Mouse (Mus musculus): ENCODE results near the gene Slc27a1. TPM values are rescaled to one million over a fixed set of nuclear protein-coding genes. Genes with fewer than 3 reads are reported as not detected.
"Not testable (repeated sequence)": the region's sequence is repeated elsewhere in the genome, so short reads cannot be mapped to it uniquely, and the experiment has no call there.

Gene Slc27a1
- total RNA-seq (2021): 10 to 100 TPM; 39.7 to 41.1 TPM
- long read RNA-seq, experiment 1, transcript Slc27a1-207 (13 exons, 2,730 nt): major isoform, 8 of 77 reads
- long read RNA-seq, experiment 1, partial matches to known transcripts: 21 of 77 reads
- long read RNA-seq, experiment 1, other reads (novel, unspliced or antisense): 46 of 77 reads
- long read RNA-seq, experiment 2, transcript Slc27a1-207 (13 exons, 2,730 nt): major isoform, 8 of 53 reads
- long read RNA-seq, experiment 2, partial matches to known transcripts: 19 of 53 reads
- long read RNA-seq, experiment 2, other reads (novel, unspliced or antisense): 24 of 53 reads

DNA sequence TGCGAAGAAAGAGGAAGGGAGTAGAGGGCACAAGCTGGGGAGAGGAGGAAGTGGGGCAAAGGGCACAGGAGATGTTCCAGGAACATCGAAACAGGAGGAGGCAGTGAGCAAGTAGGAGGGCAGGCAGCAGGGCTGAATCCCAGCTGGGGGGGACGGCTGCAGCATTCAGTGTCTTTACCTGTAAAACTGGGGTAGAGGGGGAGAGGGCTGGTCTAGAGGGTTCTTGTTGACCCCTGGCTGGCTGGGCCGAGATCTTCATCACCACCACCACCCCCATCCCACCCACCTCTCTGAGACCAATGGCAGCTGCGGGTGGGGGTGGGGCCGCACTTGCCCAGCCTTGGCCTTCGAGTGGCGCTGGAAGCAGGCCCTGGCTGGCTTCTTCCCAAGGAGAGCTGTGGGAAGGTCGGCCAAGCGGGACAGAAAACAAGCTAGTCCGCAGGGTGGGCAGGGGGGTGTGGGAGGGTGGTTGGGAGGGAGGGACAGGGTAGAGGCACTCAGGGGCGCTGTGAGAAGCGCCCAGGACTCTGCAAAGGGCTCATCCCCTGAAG is at the start of gene Slc27a1:
Gene Slc27a1, plus strand, starts transcription at position 496 of the 551 bp plus-strand sequence.
- DNase-seq: peak; percentile 81

GRCm38 (mm10) chr8:71519037-71519825 is 49.5 kb upstream of the Slc27a1 start:
- peak; percentile 66 for DNase-seq

DNA sequence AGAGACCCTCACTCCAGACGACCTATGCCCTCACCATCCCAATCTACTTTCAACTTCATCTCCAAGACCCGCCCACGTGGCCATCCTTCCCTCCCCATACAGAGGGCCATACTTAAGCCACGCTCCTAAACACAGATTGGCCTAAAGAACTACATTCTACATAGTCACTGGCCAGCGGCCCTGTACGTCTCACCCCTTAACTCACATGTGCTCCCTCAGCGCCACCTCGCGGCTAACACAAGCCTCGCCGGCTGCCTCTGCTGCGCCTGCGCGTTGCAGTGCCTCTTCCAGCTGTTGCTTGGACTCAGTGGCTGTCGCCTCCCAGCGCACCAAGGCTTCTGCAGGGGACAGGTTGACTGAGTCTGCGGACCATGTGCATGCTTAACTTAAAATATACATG is 47.0 kb upstream of the Slc27a1 start:
- peak; percentile 97 for DNase-seq

GRCm38 (mm10) chr8:71525226-71526050 is 43.2 kb upstream of the Slc27a1 start, which contains the start of gene Ccdc194:
Ccdc194 (minus strand) TSS chr8:71525711.
- DNase-seq: no peak

GRCm38 (mm10) chr8:71526272-71526671 is 42.4 kb upstream of the Slc27a1 start:
- no peak for DNase-seq

- DNase-seq: no peak
Measured at GRCm38 (mm10) chr8:71527162-71527870, 41.4 kb upstream of the Slc27a1 start.

GRCm38 (mm10) chr8:71528362-71529073 is 40.2 kb upstream of the Slc27a1 start:
- no peak for DNase-seq

- DNase-seq: not testable (repeated sequence)
Measured at GRCm38 (mm10) chr8:71530735-71531467, 37.8 kb upstream of the Slc27a1 start.

- DNase-seq: no peak
Measured at GRCm38 (mm10) chr8:71534263-71534810, 34.3 kb upstream of the Slc27a1 start.

DNA sequence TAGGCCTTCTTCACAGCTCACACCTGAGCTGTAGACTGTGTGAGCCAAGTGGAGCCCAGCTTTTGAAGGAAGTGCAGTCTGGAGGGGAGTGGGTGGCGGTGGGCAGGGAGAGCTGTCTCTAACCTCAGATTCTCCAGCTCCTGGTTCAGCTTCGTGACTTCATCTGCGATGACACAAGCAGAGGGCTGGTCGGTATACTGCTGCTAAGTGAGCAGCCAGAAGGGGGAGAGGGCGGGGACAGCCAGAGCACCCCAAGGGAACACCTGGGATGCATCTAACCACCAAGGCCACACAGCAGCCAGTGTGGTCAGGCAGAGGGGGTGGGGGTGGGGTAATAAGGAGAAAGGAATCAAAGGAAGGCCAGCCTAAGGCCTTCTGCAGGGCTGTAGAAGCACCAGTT is 33.0 kb upstream of the Slc27a1 start:
- no peak for DNase-seq

- peak; percentile 80 for DNase-seq
Measured at GRCm38 (mm10) chr8:71537028-71537867, 31.4 kb upstream of the Slc27a1 start, which contains the start of gene Bst2. Bst2 (minus strand) TSS chr8:71537456.

DNA sequence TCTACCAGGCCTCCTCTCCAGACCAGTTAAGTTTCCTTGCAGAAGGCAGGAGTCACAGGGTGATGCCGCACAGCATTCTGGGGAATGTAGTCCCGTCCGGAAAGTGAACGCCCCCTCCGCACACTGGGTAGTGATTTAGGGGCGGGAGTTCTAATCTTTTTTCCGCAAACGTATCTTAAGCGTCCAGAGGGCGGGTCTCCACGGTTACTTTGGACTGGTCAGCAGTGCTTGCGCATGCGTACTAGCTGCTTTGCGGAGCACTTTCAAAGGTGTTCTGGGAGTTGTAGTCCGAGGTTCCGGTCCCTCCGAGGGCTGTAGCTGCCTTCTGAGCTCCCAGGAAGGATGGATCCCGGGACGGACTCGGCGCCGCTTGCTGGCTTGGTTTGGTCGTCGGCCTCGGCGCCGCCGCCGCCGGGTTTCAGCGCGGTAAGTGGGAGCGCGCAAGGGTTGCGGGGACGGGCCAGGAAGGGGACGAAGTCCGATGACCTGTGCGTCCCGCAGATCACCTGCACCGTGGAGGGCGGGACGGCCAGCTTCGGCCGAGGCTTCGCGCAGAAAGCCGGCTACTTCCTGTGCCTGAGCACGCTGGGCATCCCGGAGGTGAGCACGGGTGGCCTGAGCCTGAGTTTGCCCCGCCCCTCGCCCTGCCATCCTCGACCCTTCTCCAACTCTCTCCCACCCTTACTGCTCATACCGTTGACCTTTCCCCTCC is 25.9 kb upstream of the Slc27a1 start, which contains the start of gene Mvb12a:
Gene Mvb12a, plus strand, starts transcription at position 291 of the 712 bp plus-strand sequence.
- peak; percentile 90 for DNase-seq

- no peak for DNase-seq
Measured at GRCm38 (mm10) chr8:71543755-71544154, 24.9 kb upstream of the Slc27a1 start.

DNA sequence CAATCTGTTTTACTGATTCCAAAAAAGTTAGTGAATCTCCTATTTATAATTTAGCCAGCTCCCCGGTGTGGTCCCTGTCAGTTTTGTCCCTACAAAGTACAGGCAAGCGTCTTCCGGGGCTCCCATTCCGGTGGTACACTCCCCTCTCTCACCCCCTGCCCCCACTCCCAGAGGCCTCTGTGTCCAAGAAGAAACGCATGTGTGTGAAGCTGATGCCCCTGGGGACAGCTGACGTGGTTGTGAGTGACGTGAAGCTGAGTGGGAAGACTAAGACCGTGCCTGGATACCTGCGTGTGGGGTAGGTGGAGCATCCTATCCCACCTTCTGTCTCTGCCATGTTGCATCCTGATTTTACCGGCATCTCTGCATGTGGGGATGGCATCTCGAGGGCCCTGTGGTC is 23.6 kb upstream of the Slc27a1 start:
- no peak for DNase-seq

- DNase-seq: no peak
Measured at GRCm38 (mm10) chr8:71547590-71547989, 21.1 kb upstream of the Slc27a1 start.

GRCm38 (mm10) chr8:71550754-71551153 is 17.9 kb upstream of the Slc27a1 start:
- DNase-seq: no peak

- DNase-seq: no peak
Measured at GRCm38 (mm10) chr8:71552770-71553169, 15.9 kb upstream of the Slc27a1 start.

DNA sequence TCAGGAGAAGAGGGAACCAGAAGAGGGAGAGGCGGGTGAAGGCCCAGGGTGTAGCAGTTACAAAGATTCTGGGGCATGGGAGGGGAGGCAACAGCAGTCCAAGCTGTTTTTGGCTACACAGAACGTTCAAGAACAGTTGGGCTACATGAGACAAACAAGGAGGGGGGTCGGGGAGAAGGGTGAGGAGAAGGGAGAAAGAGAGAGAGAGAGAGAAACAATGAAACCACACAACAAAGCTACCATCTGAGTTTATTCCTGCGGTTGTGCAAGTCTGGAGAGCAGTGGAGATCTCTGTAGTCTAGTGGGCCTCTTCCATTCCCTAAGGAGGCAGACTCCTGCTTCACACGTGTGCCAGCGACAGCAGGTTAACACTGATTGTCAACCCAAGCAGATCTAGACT is 14.7 kb upstream of the Slc27a1 start:
- DNase-seq: no peak
